In the genomic region with DNA sequence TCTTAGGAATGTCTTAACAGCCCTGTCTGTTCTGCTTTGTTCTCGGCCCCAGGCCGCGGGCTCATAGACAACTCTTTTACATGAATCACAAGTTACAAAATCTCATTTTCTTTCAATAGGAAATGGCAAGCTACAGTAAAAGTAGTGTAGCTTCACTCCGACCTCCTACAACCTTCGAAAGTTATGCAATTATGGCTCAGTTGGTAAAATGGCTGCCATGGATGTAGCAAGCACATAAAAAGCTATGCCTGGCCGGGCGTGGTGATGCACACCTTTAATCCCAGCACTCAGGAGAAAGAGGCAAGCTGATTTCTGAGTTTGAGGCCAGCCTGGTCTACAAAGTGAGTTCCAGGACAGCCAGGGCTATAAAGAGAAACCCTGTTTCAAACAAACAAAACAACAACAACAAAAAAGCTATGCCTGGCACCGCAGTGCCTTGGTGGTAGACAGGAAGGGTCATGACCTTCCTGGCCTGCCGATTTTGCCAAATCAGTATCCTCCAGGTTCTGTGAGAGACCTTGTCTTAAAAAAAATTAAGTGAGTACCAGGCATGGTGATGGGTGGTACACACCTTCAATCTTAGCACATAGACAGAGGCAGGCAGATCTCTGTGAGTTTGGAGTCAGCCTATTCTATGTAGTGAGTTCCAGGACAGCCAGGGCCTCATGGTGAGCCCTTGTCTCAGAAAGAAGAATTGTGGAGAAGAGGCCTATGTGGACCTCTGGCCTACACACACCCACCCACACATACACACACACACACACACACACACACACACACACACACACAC, we compare ENCODE assay signal across 19 mouse cellular contexts.
DNase-seq lines count a peak whose midpoint lies in the region; ATAC-seq and TF ChIP-seq lines count a peak whose summit lies in the region.
"Had no signal": no experiment of that assay in that cellular context is flagged by ENCODE, and none has a peak within 500 bp of the region (broad histone marks: within the 10 kb centered on the region; RNA-seq: fewer than 3 reads in every experiment).

No protein-coding gene starts in this region.

- no peaks in the 10 kb centered on the region for H3K79me2 ChIP-seq in MEL (ENCODE audit: control insufficient read depth, insufficient read depth, low read length, poor library complexity)

- TF ChIP-seq POLR2A in MEL (IDR thresholded peaks at IDR 0.05; ENCODE audit: control insufficient read depth in 1 of 2, insufficient read depth in 1 of 2, low read depth in 1 of 2, low read length in 2 of 2, poor library complexity in 1 of 2) = no peak

- no peak overlapping the region for H3K4me2 ChIP-seq in heart, embryonic 13.5 days
- H3K4me2 ChIP-seq: embryonic facial prominence, embryonic 15.5 days; forebrain, embryonic 15.5 days; heart, embryonic 11.5 days; hindbrain, embryonic 12.5 days had no signal

- no peak for ATAC-seq in heart, embryonic 13.5 days (ENCODE audit: extremely low read depth, insufficient number of reproducible peaks, low FRiP score, low TSS enrichment)
- 0 out of 2 replicates have a peak, but pooled peaks have one; percentile 31 for ATAC-seq in granulocyte monocyte progenitor cell, adult 5-6 weeks (replicated peaks; ENCODE audit: poor library complexity, severe bottlenecking)
- ATAC-seq: forebrain, embryonic 15.5 days; hindbrain, embryonic 16.5 days had no signal

- 0 out of 2 replicates have a peak overlapping the region, but pooled peaks have one; percentile 24 for H3K27ac ChIP-seq in heart, embryonic 13.5 days (replicated peaks)
- no peak overlapping the region; the same call in 1 of the 2 replicates for H3K27ac ChIP-seq in heart, embryonic 10.5 days
- peak overlapping the region; percentile 27; the same call in 1 of the 2 replicates for H3K27ac ChIP-seq in MEL (ENCODE audit: control insufficient read depth, low read depth, low read length)
- H3K27ac ChIP-seq: forebrain, embryonic 10.5 days; forebrain, embryonic 15.5 days; hindbrain, embryonic 12.5 days had no signal

- H3K27me3 ChIP-seq in heart, embryonic 13.5 days (replicated peaks) = no peaks in the 10 kb centered on the region; the same call in 1 of the 2 replicates
- H3K27me3 ChIP-seq in heart, embryonic 10.5 days (ENCODE audit: insufficient read depth, poor library complexity, severe bottlenecking) = no peaks in the 10 kb centered on the region
- no peaks in the 10 kb centered on the region for H3K27me3 ChIP-seq in MEL (ENCODE audit: control insufficient read depth in 1 of 2, insufficient read depth in 2 of 2, low read length in 2 of 2)
- H3K27me3 ChIP-seq: embryonic facial prominence, embryonic 15.5 days; forebrain, embryonic 15.5 days; hindbrain, embryonic 12.5 days had no signal

- H3K4me3 ChIP-seq in heart, embryonic 13.5 days = no peak overlapping the region
- no peak overlapping the region for H3K4me3 ChIP-seq in heart, embryonic 10.5 days
- peak overlapping the region; percentile 16 to 26; a peak in 1 of 4 replicates for H3K4me3 ChIP-seq in MEL (ENCODE audit: control insufficient read depth in 1 of 2, insufficient read depth in 1 of 2, low read depth in 2 of 2, low read length in 2 of 2)
- H3K4me3 ChIP-seq: embryonic facial prominence, embryonic 15.5 days; erythroblast, embryonic 14.5 days; forebrain, embryonic 10.5 days; forebrain, embryonic 15.5 days; hindbrain, embryonic 12.5 days had no signal

- WGBS in heart, embryonic 13.5 days = 83% methylated on average over 9 of the region's 9 CpGs
- WGBS in heart, embryonic 10.5 days = 89% methylated on average over 9 of the region's 9 CpGs

- no peak overlapping the region for H3K9ac ChIP-seq in heart, embryonic 13.5 days
- no peak overlapping the region for H3K9ac ChIP-seq in MEL (ENCODE audit: control insufficient read depth, low read depth, low read length, poor library complexity, severe bottlenecking)
- H3K9ac ChIP-seq: embryonic facial prominence, embryonic 15.5 days; forebrain, embryonic 15.5 days; hindbrain, embryonic 12.5 days had no signal

- TF ChIP-seq RAD21 in MEL (IDR thresholded peaks at IDR 0.05; ENCODE audit: low read depth, low read length) = no peak

- H3K4me1 ChIP-seq in heart, embryonic 13.5 days = peaks cover 11% of the 10 kb centered on the region
- H3K4me1 ChIP-seq in heart, embryonic 10.5 days = peaks cover 8% of the 10 kb centered on the region; the same call in 1 of the 2 replicates
- H3K4me1 ChIP-seq in MEL (ENCODE audit: control insufficient read depth in 1 of 2, insufficient read depth in 2 of 2, low read length in 2 of 2) = peaks cover 0 to 17% of the 10 kb centered on the region in 2 experiments; a peak in 2 of 4 replicates
- H3K4me1 ChIP-seq: embryonic facial prominence, embryonic 15.5 days; forebrain, embryonic 15.5 days; hindbrain, embryonic 12.5 days had no signal

- H3K36me3 ChIP-seq in heart, embryonic 13.5 days = no peaks in the 10 kb centered on the region
- no peaks in the 10 kb centered on the region for H3K36me3 ChIP-seq in heart, embryonic 10.5 days
- H3K36me3 ChIP-seq in MEL (ENCODE audit: control insufficient read depth in 1 of 2, insufficient read depth in 2 of 2, low read length in 2 of 2) = peaks cover 0 to 6% of the 10 kb centered on the region in 2 experiments; a peak in 2 of 4 replicates
- H3K36me3 ChIP-seq: embryonic facial prominence, embryonic 15.5 days; forebrain, embryonic 10.5 days; forebrain, embryonic 15.5 days; G1E; hindbrain, embryonic 12.5 days had no signal

- TF ChIP-seq CTCF in MEL (IDR thresholded peaks at IDR 0.05 in 2 of 3, conservative IDR thresholded peaks at IDR 0.05 in 1 of 3; ENCODE audit: control insufficient read depth in 1 of 3, insufficient read depth in 1 of 3, low read depth in 2 of 3, low read length in 3 of 3, poor library complexity in 1 of 3, severe bottlenecking in 1 of 3) = no peak

- no peak for TF ChIP-seq EP300 in MEL (IDR thresholded peaks at IDR 0.05; ENCODE audit: low read depth in 1 of 2, low read length in 2 of 2)

- no peaks in the 10 kb centered on the region for H3K9me3 ChIP-seq in heart, embryonic 13.5 days
- no peaks in the 10 kb centered on the region for H3K9me3 ChIP-seq in heart, embryonic 10.5 days
- no peaks in the 10 kb centered on the region for H3K9me3 ChIP-seq in MEL (replicated peaks; ENCODE audit: insufficient read depth, low read length)
- H3K9me3 ChIP-seq: embryonic facial prominence, embryonic 15.5 days; forebrain, embryonic 10.5 days; forebrain, embryonic 15.5 days; G1E; hindbrain, embryonic 12.5 days had no signal

- no peak for DNase-seq in heart, embryonic 10.5 days (ENCODE audit: low spot score)
- DNase-seq in 3T3-L1 (ENCODE audit: low read depth, low spot score) (peak; percentile 94), MEL (ENCODE audit: low read depth, low spot score) (no peak)
- DNase-seq in cerebellum, postnatal 14 days = no peak
- DNase-seq in right cerebral cortex, postnatal 4 days = no peak
- DNase-seq: cerebellum, adult 18-20 months; cerebellum, adult 9-11 months; embryo, embryonic 11 days; gastrocnemius, postnatal 36 days had no signal

TF ChIP-seq in MEL, 35 proteins besides CTCF, POLR2A, EP300 and RAD21:
- TF ChIP-seq HCFC1 (IDR thresholded peaks at IDR 0.05; ENCODE audit: low read depth, low read length) (0 out of 2 replicates have a peak, but pooled peaks have one; percentile 0), ZC3H11A (IDR thresholded peaks at IDR 0.05; ENCODE audit: low read depth, low read length) (no peak)

Comparison
In these comparisons a context has a peak if more than half of its experiments do, and no peak if none do; other contexts are left out.
1. H3K4me3 ChIP-seq: peak in MEL (2 of 2); none in heart, embryonic 13.5 days (single experiment) and heart, embryonic 10.5 days (single experiment).